Mouse (Mus musculus) lung, adult 2 months (tissue): ENCODE measurements around the gene Olfr1411. TPM values are rescaled to one million over a fixed set of nuclear protein-coding genes. Genes with fewer than 3 reads are reported as not detected.

Experiments
- DNase-seq: peaks from one replicate; pipeline ENCODE4 v3.0.0; 2022
- H3K4me1 ChIP-seq: fragments of 200-500 bp; 2 replicates; pipeline ENCODE4 v1.6.1; 2011; ENCODE audit warnings: low read length; ENCODE audit not compliant: control insufficient read depth, insufficient read depth
- H3K4me3 ChIP-seq: fragments of 200-500 bp; replicated peaks from 2 replicates; pipeline ENCODE3; 2011; ENCODE audit warnings: low read depth, mild to moderate bottlenecking, control low read depth, low read length; ENCODE audit errors: extremely low read depth
- CTCF ChIP-seq: fragments of 200-500 bp; IDR thresholded peaks from 2 replicates; pipeline ENCODE4 v1.5.1; 2011; ENCODE audit warnings: mild to moderate bottlenecking, low read length, control low read depth; ENCODE audit not compliant: insufficient read depth
- POLR2A ChIP-seq: fragments of 200-500 bp; IDR thresholded peaks from 2 replicates; pipeline ENCODE4 v1.6.1; 2011; ENCODE audit warnings: low read depth, mild to moderate bottlenecking, control low read depth, low read length, borderline replicate concordance; ENCODE audit errors: extremely low read depth
- WGBS: fragments of 180-500 bp; shearing (Covaris S2); methylation state at CpG from one replicate; pipeline ENCODE4 v1.1.7; 2018; 5-methylcytosine and 5-hydroxymethylcytosine counted together
- polyA plus RNA-seq: library from polyadenylated mRNA; depleted of rRNA; stranded (reverse); fragments of >200 nt; gene quantifications from 2 replicates; pipeline ENCODE4 v1.2.3, GENCODE M21; 2012; rRNA removed

Olfr1411 gene
- polyA plus RNA-seq, 1 experiment, result not detected

- no peak for DNase-seq
- H3K4me3 ChIP-seq, result no peak overlapping the region
- H3K4me1 ChIP-seq, result no peaks in the 10 kb centered on the region
- WGBS, result 78% methylated on average over 7 of the region's 7 CpGs
- TF ChIP-seq CTCF, result no peak
- TF ChIP-seq POLR2A, result no peak
These were observed 52.4 kb downstream of the Olfr1411 start for GRCm38 (mm10) chr1:92646601-92647000.

- H3K4me1 ChIP-seq, result no peaks in the 10 kb centered on the region
- H3K4me3 ChIP-seq, result no peak overlapping the region
- no peak for TF ChIP-seq CTCF
- TF ChIP-seq POLR2A, result no peak
- DNase-seq, result no peak
- WGBS, result 64% methylated on average over 4 of the region's 4 CpGs
These were observed 52.8 kb downstream of the Olfr1411 start for GRCm38 (mm10) chr1:92647026-92647425.

Other genes with a start within 250 kb of the Olfr1411 start
- 38.8 and 58.4 TPM in 2 replicates for gene Ndufa10, start 120.6 kb upstream of the Olfr1411 start, polyA plus RNA-seq
- not detected in 2 replicates for gene Olfr1416, start 109.3 kb upstream of the Olfr1411 start, polyA plus RNA-seq
- not detected in 2 replicates for gene Olfr1415, start 98.3 kb upstream of the Olfr1411 start, polyA plus RNA-seq
- not detected in 2 replicates for gene Olfr1414, start 75.8 kb upstream of the Olfr1411 start, polyA plus RNA-seq
- not detected in 2 replicates for gene Olfr1413, start 23.1 kb upstream of the Olfr1411 start, polyA plus RNA-seq
- not detected in 2 replicates for gene Olfr1412, start 8.6 kb upstream of the Olfr1411 start, polyA plus RNA-seq
- gene Olfr1410, start 11.4 kb downstream of the Olfr1411 start, polyA plus RNA-seq, result not detected in 2 replicates
- not detected in 2 replicates for gene Olfr12, start 23.4 kb downstream of the Olfr1411 start, polyA plus RNA-seq
- gene Cops9, start 47.6 kb downstream of the Olfr1411 start, polyA plus RNA-seq, result 73.6 and 107 TPM in 2 replicates
- gene Otos, start 54.4 kb downstream of the Olfr1411 start, polyA plus RNA-seq, result 0.18 TPM in 1 of 2 replicates, not detected in the other
- 23.4 and 23.6 TPM in 2 replicates for gene Gpc1, start 237.2 kb downstream of the Olfr1411 start, polyA plus RNA-seq